Mouse (Mus musculus): Measurements from ENCODE around the gene Cypt15.
"Not testable (repeated sequence)": the region's sequence is repeated elsewhere in the genome, so short reads cannot be mapped to it uniquely, and the experiment has no call there.

The Cypt15 gene

GRCm38 (mm10) chrX:39345967-39346366 lies at the start of gene Cypt15:
Gene Cypt15 (plus strand): TSS chrX:39346267.
- DNase-seq = not testable (repeated sequence)

DNA sequence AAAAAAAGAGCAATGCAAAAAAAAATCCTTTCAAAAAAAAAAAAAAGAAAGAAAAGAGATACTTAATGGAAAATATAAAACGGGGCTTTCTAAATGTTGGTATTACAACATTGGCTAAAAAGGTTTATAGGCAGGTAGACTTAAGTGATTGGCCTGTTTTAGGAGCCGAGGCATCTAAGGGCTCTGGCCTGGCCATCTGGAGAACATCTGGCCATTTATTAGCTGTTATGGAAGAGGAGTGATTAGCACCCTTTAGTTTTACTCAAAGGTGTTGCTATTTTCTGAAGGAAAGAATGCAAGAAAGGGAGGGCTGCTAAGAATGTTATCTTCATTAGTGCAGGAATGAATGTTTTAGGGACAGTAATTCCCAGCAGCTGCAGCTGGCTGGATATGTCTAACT lies 24.9 kb downstream of the Cypt15 start:
- no peak for DNase-seq

GRCm38 (mm10) chrX:39378830-39379229 lies 32.8 kb downstream of the Cypt15 start:
- no peak for DNase-seq

DNA sequence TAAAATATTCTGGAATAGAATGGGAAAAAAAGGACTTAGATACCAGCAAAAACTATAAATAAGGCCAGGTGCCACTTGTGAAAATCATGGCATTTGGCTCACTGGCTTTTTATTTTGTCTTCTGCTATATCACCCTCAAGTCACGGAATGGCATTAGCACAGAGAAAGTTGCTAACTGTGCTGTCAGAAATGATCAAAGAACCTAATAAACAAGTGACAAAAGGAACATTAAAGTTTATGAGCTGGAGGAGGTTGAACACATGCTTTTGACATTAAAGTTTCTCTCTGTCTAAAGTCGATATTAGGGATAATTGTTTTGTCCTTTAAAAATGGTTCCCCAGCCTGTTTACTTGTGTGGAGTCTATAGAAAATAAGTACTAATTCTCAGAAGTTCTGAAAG lies 37.7 kb downstream of the Cypt15 start:
- DNase-seq = no peak

All from liver (tissue).